Mouse (Mus musculus) spleen, adult 2 months (tissue): ENCODE data around the gene Rad9b. TPM values are rescaled to one million over a fixed set of nuclear protein-coding genes. Genes with fewer than 3 reads are reported as not detected.

ENCODE experiments used
- DNase-seq, 2 experiments: peaks; one replicate each; pipeline versions ENCODE4 v3.0.0 to v3.0.0-alpha.2; 2012 to 2021; ENCODE audit warnings: low spot score in 2 of 2, low read depth in 1 of 2
- H3K27ac ChIP-seq: fragments of 200-500 bp; 2 replicates; pipeline ENCODE4 v1.5.1; 2012; ENCODE audit warnings: low read length, inconsistent platforms; ENCODE audit not compliant: insufficient read depth
- H3K27me3 ChIP-seq: fragments of 200-500 bp; 2 replicates; pipeline ENCODE4 v1.6.1; 2012; ENCODE audit warnings: mild to moderate bottlenecking, moderate library complexity, low read length, inconsistent platforms; ENCODE audit not compliant: control insufficient read depth, insufficient read depth
- H3K36me3 ChIP-seq: fragments of 200-500 bp; 2 replicates; pipeline ENCODE4 v1.6.1; 2012; ENCODE audit warnings: mild to moderate bottlenecking, low read length, inconsistent platforms; ENCODE audit not compliant: control insufficient read depth, insufficient read depth
- H3K4me1 ChIP-seq: fragments of 200-500 bp; 2 replicates; pipeline ENCODE4 v1.6.1; 2011; ENCODE audit warnings: inconsistent platforms; ENCODE audit not compliant: control insufficient read depth, insufficient read depth, insufficient read length
- H3K4me3 ChIP-seq: fragments of 200-500 bp; 2 replicates; pipeline ENCODE4 v1.5.1; 2011; ENCODE audit warnings: mild to moderate bottlenecking, inconsistent platforms; ENCODE audit not compliant: insufficient read depth, insufficient read length; ENCODE audit errors: extremely low read depth
- CTCF ChIP-seq: fragments of 200-500 bp; IDR thresholded peaks from 2 replicates; pipeline ENCODE4 v1.5.1; 2011; ENCODE audit warnings: mild to moderate bottlenecking, inconsistent platforms; ENCODE audit not compliant: insufficient read depth, insufficient read length, insufficient replicate concordance; ENCODE audit errors: extremely low read depth
- POLR2A ChIP-seq: fragments of 200-500 bp; IDR thresholded peaks from 2 replicates; pipeline ENCODE4 v1.6.1; 2011; ENCODE audit warnings: low read depth, low read length, inconsistent platforms
- WGBS: fragments of 180-500 bp; shearing (Covaris S2); methylation state at CpG from one replicate; pipeline ENCODE4 v1.1.7; 2018; 5-methylcytosine and 5-hydroxymethylcytosine counted together
- polyA plus RNA-seq: library from polyadenylated mRNA; depleted of rRNA; stranded (reverse); fragments of >200 nt; gene quantifications from 2 replicates; pipeline ENCODE4 v1.2.3, GENCODE M21; 2012

Rad9b gene
- polyA plus RNA-seq, 1 experiment, result 3.8 TPM

DNA sequence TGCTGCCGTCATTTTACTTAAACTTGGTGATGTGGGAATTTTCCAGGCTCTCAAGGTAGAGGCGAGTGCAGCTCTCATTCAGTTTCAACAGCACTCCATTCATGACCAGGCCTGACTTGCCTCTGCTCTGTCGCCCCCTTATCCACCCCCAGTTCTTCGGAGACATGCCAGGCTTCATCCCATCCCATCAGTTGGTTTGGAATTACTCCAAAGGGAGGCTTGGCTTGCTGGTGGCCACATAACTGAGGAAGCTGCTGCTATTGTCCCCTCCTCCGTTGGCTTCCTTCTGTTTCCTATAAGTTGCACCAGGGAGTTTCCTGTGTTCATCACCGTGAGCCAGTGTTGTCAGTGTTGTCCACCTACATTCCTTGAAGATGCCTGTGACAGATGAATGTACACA is 49.5 kb downstream of the Rad9b start:
- DNase-seq, result no peak
- Histone ChIP-seq H3K4me3 (no peak overlapping the region), H3K27me3 (no peaks in the 10 kb centered on the region), H3K4me1 (peaks cover 9% of the 10 kb centered on the region; the same call in 1 of the 2 replicates), H3K36me3 (peaks cover 9% of the 10 kb centered on the region), H3K27ac (no peak overlapping the region)
- 80% methylated on average over 6 of the region's 6 CpGs for WGBS
- TF ChIP-seq CTCF, result no peak
- TF ChIP-seq POLR2A, result no peak

DNA sequence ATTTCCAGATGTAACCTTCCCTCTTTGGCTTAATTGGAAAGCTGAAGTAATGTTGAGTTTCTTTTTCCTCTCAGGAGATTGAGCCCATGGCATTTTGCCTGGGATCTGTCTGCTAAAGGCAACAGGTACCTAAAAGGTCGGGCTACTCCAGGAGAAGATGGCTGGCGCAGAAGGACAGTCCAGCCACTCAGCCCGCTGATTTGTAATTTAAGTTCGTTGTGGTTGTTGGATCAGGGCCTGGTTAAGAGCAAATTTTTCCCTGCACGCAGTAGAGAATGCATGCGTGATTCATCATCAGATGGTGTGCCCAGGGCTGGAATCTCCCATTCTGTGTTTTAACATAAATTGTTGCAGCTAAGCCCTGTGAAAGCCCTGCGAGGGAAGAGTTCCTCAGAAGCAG is 50.1 kb downstream of the Rad9b start:
- peaks cover 9% of the 10 kb centered on the region; the same call in 1 of the 2 replicates for H3K4me1 ChIP-seq
- WGBS, result 83% methylated on average over 7 of the region's 7 CpGs
- TF ChIP-seq CTCF, result no peak
- no peak for TF ChIP-seq POLR2A
- no peak overlapping the region for H3K27ac ChIP-seq
- H3K4me3 ChIP-seq, result no peak overlapping the region
- DNase-seq, result no peak
- H3K36me3 ChIP-seq, result peaks cover 9% of the 10 kb centered on the region
- no peaks in the 10 kb centered on the region for H3K27me3 ChIP-seq

DNA sequence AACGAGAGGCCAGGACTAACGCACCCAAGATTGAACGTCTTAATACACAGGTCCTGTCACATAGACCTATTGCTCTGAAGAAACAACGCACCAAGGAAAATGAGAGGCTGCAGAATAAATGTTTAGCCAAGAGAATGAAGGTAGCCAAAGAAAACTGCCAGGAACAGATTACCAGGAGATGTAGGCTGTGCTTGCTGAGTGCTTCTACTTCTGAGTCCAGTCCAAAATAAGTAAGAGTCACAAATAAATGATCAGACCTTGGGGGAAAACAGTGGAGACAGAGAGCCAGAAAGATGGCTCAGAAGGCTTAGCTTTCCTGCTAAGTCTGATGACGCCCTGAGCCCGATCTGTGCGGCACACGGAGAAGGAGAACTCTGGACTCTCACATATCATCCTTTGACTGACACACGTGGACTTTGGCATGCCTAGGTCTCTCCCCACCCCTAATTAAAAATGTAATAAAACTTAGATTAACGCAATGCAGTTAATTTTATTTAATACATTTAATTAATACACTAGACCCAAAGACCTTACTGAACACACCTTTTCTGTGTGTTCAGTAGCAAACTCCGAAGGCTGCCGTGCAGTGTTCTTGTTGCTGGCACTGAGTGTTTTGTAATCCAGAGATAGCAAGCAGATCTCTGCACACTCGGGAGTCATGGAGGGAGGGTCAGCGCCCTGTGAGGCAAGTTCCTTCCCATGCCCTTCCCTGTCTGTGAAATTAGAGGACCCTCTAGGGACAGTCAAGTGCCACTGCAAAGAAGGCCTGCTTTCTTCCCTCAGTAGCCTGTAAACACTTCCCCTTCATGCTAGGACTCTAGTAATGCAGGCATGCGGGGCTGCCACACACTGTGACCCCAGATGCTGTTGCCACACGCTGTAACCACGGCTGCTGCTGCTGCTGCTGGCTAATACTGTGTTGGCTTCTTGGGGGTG is 51.0 kb downstream of the Rad9b start:
- no peak overlapping the region for H3K4me3 ChIP-seq
- peaks cover under 1% of the 10 kb centered on the region for H3K36me3 ChIP-seq
- H3K4me1 ChIP-seq, result peaks cover 9% of the 10 kb centered on the region; the same call in 1 of the 2 replicates
- H3K27ac ChIP-seq, result no peak overlapping the region
- no peak for TF ChIP-seq POLR2A
- TF ChIP-seq CTCF, result no peak
- DNase-seq, result no peak
- H3K27me3 ChIP-seq, result no peaks in the 10 kb centered on the region
- 72% methylated on average over 17 of the region's 17 CpGs for WGBS

DNA sequence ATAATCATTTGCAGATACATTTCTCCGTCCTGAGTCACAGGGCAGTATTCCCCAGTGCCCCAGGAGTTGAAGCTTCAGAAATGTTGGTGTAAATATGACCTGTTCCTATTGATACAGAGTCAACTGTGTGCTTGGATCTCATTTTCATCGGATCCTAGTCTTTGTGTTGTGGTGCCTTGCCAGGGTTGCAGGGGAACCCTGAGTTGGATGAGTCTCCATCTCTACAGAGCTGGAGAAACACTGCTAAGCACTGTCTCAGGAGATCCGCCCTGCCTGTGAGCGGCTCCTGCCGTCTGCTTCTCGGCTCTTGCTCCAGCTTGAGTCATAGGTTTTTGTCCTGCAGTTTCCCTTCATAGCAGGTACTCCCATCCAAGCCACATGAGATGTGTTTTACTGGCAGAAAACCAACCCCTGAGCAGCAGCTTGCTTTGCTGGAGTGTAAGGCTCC is 53.9 kb downstream of the Rad9b start:
- no peak for DNase-seq
- TF ChIP-seq CTCF, result no peak
- no peak for TF ChIP-seq POLR2A
- Histone ChIP-seq H3K4me3 (no peak overlapping the region), H3K27me3 (no peaks in the 10 kb centered on the region), H3K36me3 (no peaks in the 10 kb centered on the region), H3K4me1 (peaks cover 12% of the 10 kb centered on the region; the same call in 1 of the 2 replicates), H3K27ac (no peak overlapping the region)
- 92% methylated on average over 6 of the region's 6 CpGs for WGBS

DNA sequence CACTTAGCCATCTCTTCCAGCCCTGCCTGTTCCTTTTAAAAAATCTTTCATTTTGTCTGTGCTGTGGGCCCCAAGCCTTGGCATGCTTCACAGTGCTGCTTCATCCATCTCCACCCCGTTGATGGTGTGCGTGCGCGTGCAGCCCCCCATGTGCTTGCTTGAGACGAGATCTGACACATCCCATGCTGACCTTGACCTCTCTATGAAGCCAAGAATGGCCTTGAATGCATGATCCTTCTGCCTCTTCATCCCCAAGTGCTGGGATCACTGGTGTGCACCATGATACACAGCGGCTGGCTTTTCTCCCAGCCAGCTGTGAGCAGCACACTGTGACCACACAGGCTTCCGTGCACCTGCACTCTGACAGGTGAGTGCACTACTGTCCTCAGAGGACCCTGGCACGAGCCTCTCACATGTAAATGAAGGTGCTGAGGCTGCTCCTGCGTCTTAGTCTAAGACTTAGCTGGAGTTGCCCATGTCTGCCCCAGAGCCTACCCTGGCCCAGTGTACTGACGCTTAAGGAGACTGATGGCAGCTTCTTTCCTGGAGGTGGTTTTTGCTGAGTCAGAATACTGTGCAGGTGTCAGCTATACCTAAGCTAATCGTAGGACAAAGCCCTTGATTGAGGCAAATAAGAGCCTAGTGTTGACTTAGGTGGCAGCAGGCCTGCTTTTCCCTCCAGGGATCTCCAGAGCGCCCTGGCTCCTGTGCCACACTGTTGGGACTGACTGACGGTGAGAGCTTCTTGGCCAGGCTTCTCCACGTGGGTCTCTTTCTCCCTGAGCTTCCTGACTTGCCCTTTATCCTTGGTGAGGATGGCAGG is 58.7 kb downstream of the Rad9b start:
- no peak overlapping the region for H3K4me3 ChIP-seq
- no peak for DNase-seq
- 74% methylated on average over 14 of the region's 14 CpGs for WGBS
- no peaks in the 10 kb centered on the region for H3K36me3 ChIP-seq
- TF ChIP-seq POLR2A, result no peak
- TF ChIP-seq CTCF, result no peak
- H3K4me1 ChIP-seq, result peaks cover 21% of the 10 kb centered on the region
- H3K27ac ChIP-seq, result no peak overlapping the region
- H3K27me3 ChIP-seq, result no peaks in the 10 kb centered on the region

DNA sequence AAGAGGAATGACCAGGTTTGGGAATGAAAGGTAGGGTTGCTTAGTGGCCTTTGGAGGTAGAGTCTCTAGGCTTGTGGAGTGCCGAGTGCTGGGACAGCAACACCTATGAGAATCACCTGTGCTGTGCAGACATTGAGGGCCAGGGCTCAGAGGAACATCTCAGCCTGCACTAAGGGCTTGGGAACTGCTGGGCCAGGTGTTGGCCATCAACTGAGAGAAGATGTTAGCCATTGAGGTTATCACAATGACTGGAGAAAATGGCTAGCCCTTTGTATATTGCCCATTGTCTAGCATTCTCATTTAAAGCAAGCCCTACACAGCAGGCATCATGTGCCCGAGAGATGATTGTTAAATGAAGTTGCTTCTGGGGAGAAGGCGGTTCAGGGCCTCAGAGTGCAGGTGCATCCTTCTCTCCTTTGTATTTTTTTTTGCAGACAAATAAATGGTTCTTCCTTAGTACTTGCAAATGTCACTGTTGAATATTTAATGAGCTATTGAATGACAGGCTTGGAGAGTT is 59.8 kb downstream of the Rad9b start:
- H3K27me3 ChIP-seq, result no peaks in the 10 kb centered on the region
- no peaks in the 10 kb centered on the region for H3K36me3 ChIP-seq
- WGBS, result 80% methylated on average over 3 of the region's 3 CpGs
- no peak overlapping the region for H3K27ac ChIP-seq
- no peak for DNase-seq
- H3K4me1 ChIP-seq, result peaks cover 21% of the 10 kb centered on the region
- no peak for TF ChIP-seq POLR2A
- no peak for TF ChIP-seq CTCF
- no peak overlapping the region for H3K4me3 ChIP-seq
